Mouse (Mus musculus) ES-E14 (cell line): ENCODE measurements around the gene Ap3b1.

Experiments used
- CHD2 ChIP-seq: IDR thresholded peaks from 2 replicates; pipeline ENCODE4 v1.6.1; 2014; ENCODE audit warnings: mild to moderate bottlenecking, low read depth, low read length, inconsistent platforms
- MAFK ChIP-seq: IDR thresholded peaks from 2 replicates; pipeline ENCODE4 v1.6.1; 2014; ENCODE audit warnings: mild to moderate bottlenecking, low read depth, low read length, inconsistent platforms; ENCODE audit not compliant: insufficient read depth
- ZC3H11A ChIP-seq: IDR thresholded peaks from 2 replicates; pipeline ENCODE4 v1.6.1; 2012; ENCODE audit warnings: low read depth, mild to moderate bottlenecking, inconsistent platforms, low read length, borderline replicate concordance

- TF ChIP-seq MAFK: no peak
- TF ChIP-seq ZC3H11A: no peak
- no peak for TF ChIP-seq CHD2
These were observed 15.4 kb downstream of the Ap3b1 start for GRCm38 (mm10) chr13:94374131-94374530.
